Mouse (Mus musculus) CH12.LX (cell line): ENCODE data around the gene Polh. TPM values are rescaled to one million over a fixed set of nuclear protein-coding genes. Genes with fewer than 3 reads are reported as not detected.
A peak's percentile ranks its signal among the peaks of the same experiment; 100 is the strongest.

ENCODE experiments used
- DNase-seq: peaks from one replicate; pipeline ENCODE4 v3.0.0-alpha.2; 2013; ENCODE audit errors: extremely low read depth
- H3K27ac ChIP-seq: 2 replicates; pipeline ENCODE4 v1.5.1; 2012; ENCODE audit warnings: low read depth, mild to moderate bottlenecking, control low read depth, moderate library complexity; ENCODE audit not compliant: insufficient read depth
- H3K27me3 ChIP-seq: replicated peaks from 2 replicates; pipeline ENCODE3; 2012; ENCODE audit warnings: inconsistent platforms
- H3K36me3 ChIP-seq, 2 experiments: replicated peaks in 1 of 2; 2 replicates each; pipeline versions ENCODE3 to v1.6.1; 2012; ENCODE audit warnings: inconsistent platforms in 1 of 2, low read length in 1 of 2, mild to moderate bottlenecking in 1 of 2, mixed read lengths in 1 of 2, moderate library complexity in 1 of 2; ENCODE audit not compliant: control insufficient read depth in 1 of 2, insufficient read depth in 1 of 2
- H3K4me1 ChIP-seq, 2 experiments: 2 replicates each; pipeline ENCODE4 v1.6.1; 2012; ENCODE audit warnings: inconsistent platforms in 1 of 2, moderate library complexity in 1 of 2; ENCODE audit not compliant: insufficient read depth in 2 of 2, control insufficient read depth in 1 of 2
- H3K4me2 ChIP-seq: 2 replicates; pipeline ENCODE4 v1.6.1; 2012; ENCODE audit warnings: low read depth, mild to moderate bottlenecking, control low read depth; ENCODE audit not compliant: poor library complexity, insufficient read depth, severe bottlenecking
- H3K4me3 ChIP-seq, 3 experiments: fragments of 150-350 bp in 1 of 3; sonication (generic) in 1 of 3; replicated peaks in 1 of 3; 2 replicates each; pipeline versions ENCODE3 to v1.5.1; 2011 to 2012; ENCODE audit warnings: low read depth in 2 of 3, low read length in 2 of 3, mild to moderate bottlenecking in 2 of 3, moderate library complexity in 2 of 3, control low read depth in 1 of 3, improper control_type of control experiment in 1 of 3, inconsistent platforms in 1 of 3, mixed read lengths in 1 of 3; ENCODE audit not compliant: poor library complexity in 1 of 3
- H3K79me2 ChIP-seq: replicated peaks from 2 replicates; pipeline ENCODE4 v1.6.1; 2012; ENCODE audit warnings: mild to moderate bottlenecking, moderate library complexity; ENCODE audit not compliant: control insufficient read depth, poor library complexity, insufficient read depth, severe bottlenecking; ENCODE audit errors: extremely low read depth
- H3K9ac ChIP-seq: 2 replicates; pipeline ENCODE4 v1.6.1; 2012; ENCODE audit warnings: low read depth, mild to moderate bottlenecking, control low read depth, moderate library complexity; ENCODE audit not compliant: insufficient read depth
- H3K9me3 ChIP-seq: replicated peaks from 2 replicates; pipeline ENCODE3; 2012; ENCODE audit warnings: low read length, inconsistent platforms, mixed read lengths
- BHLHE40 ChIP-seq: IDR thresholded peaks from 2 replicates; pipeline ENCODE4 v1.6.1; 2011; ENCODE audit warnings: mild to moderate bottlenecking, low read depth, low read length, improper control_type of control experiment
- CHD1 ChIP-seq: IDR thresholded peaks from 2 replicates; pipeline ENCODE4 v1.6.1; 2012; ENCODE audit warnings: low read depth, low read length, improper control_type of control experiment, inconsistent platforms
- CTCF ChIP-seq, 2 experiments: IDR thresholded peaks in 1 of 2; conservative IDR thresholded peaks in 1 of 2; 2 replicates each; pipeline ENCODE4 v1.5.1; 2011 to 2012; ENCODE audit warnings: low read depth in 2 of 2, low read length in 2 of 2, improper control_type of control experiment in 1 of 2, inconsistent platforms in 1 of 2, mild to moderate bottlenecking in 1 of 2, moderate library complexity in 1 of 2
- IRF4 ChIP-seq: IDR thresholded peaks from 2 replicates; pipeline ENCODE4 v1.6.1; 2014; ENCODE audit warnings: low read depth, mild to moderate bottlenecking, inconsistent platforms, low read length, improper control_type of control experiment
- JUND ChIP-seq: conservative IDR thresholded peaks from 2 replicates; pipeline ENCODE4 v1.6.1; 2011; ENCODE audit warnings: low read depth, low read length, improper control_type of control experiment
- MAZ ChIP-seq: IDR thresholded peaks from 2 replicates; pipeline ENCODE4 v1.6.1; 2012; ENCODE audit warnings: low read depth, mild to moderate bottlenecking, inconsistent platforms, low read length, improper control_type of control experiment, moderate library complexity
- MXI1 ChIP-seq: IDR thresholded peaks from 2 replicates; pipeline ENCODE4 v1.6.1; 2011; ENCODE audit warnings: mild to moderate bottlenecking, low read depth, low read length, improper control_type of control experiment
- MYC ChIP-seq: IDR thresholded peaks from 2 replicates; pipeline ENCODE4 v1.6.1; 2011; ENCODE audit warnings: low read depth, mild to moderate bottlenecking, improper control_type of control experiment, low read length
- NRF1 ChIP-seq: IDR thresholded peaks from 2 replicates; pipeline ENCODE4 v1.6.1; 2014; ENCODE audit warnings: low read depth, mild to moderate bottlenecking, inconsistent platforms, low read length, improper control_type of control experiment, moderate library complexity
- RAD21 ChIP-seq: IDR thresholded peaks from 2 replicates; pipeline ENCODE4 v1.6.1; 2011; ENCODE audit warnings: low read depth, mild to moderate bottlenecking, low read length, improper control_type of control experiment, moderate library complexity
- SIN3A ChIP-seq: IDR thresholded peaks from 2 replicates; pipeline ENCODE4 v1.6.1; 2012; ENCODE audit warnings: low read length, improper control_type of control experiment, inconsistent platforms
- SMC3 ChIP-seq: IDR thresholded peaks from 2 replicates; pipeline ENCODE4 v1.6.1; 2011; ENCODE audit warnings: low read depth, low read length, improper control_type of control experiment
- UBTF ChIP-seq: IDR thresholded peaks from 2 replicates; pipeline ENCODE4 v1.6.1; 2012; ENCODE audit warnings: low read depth, mild to moderate bottlenecking, inconsistent platforms, low read length, improper control_type of control experiment, moderate library complexity
- USF1 ChIP-seq: IDR thresholded peaks from 2 replicates; pipeline ENCODE4 v1.6.1; 2014; ENCODE audit warnings: low read depth, mild to moderate bottlenecking, inconsistent platforms, low read length, improper control_type of control experiment
- ZC3H11A ChIP-seq: IDR thresholded peaks from 2 replicates; pipeline ENCODE4 v1.6.1; 2012; ENCODE audit warnings: low read depth, mild to moderate bottlenecking, inconsistent platforms, low read length, improper control_type of control experiment
- ZKSCAN1 ChIP-seq: IDR thresholded peaks from 2 replicates; pipeline ENCODE4 v1.6.1; 2012; ENCODE audit warnings: low read depth, inconsistent platforms, low read length, improper control_type of control experiment, borderline replicate concordance
- ZMIZ1 ChIP-seq: IDR thresholded peaks from 2 replicates; pipeline ENCODE4 v1.6.1; 2012; ENCODE audit warnings: low read depth, mild to moderate bottlenecking, inconsistent platforms, low read length, improper control_type of control experiment
- dilution Hi-C: fragments of 300-500 bp; cut with MboI; formaldehyde crosslinking; loops from 2 replicates; pipeline ENCODE4 v1.14.3; 2020; ENCODE audit warnings: low sequenced_read_pairs; ENCODE audit not compliant: extremely low pct_unique_long_range_greater_than_20kb, extremely low pct_ligation_motif_present
- in situ Hi-C: fragments of 300-500 bp; cut with MboI; formaldehyde crosslinking; loops from 3 replicates; pipeline ENCODE4 v1.14.3; 2019; ENCODE audit warnings: low sequenced_read_pairs, low pct_ligation_motif_present, low pct_unique_long_range_greater_than_20kb, mixed read lengths
- polyA plus RNA-seq: library from polyadenylated mRNA; unstranded; fragments of >175 nt; gene quantifications from 2 replicates; pipeline ENCODE4 v1.2.1, GENCODE M21; 2012; ENCODE audit warnings: low read depth; ENCODE audit not compliant: insufficient read length
- total RNA-seq, 2 experiments: library from RNA; depleted of rRNA; stranded (reverse); fragments of 300-350 nt in 1 of 2; fragments of >200 nt in 1 of 2; gene quantifications; 2 replicates each; pipeline ENCODE4 v1.2.3; 2012 to 2014

Gene Polh
- total and polyA plus RNA-seq, 3 experiments: 23.1 to 40.4 (median 36.0) TPM

- dilution Hi-C loops: no loop called here
- Histone ChIP-seq H3K79me2 (no peaks in the 10 kb centered on the region), H3K4me3 (no peak overlapping the region)
Observed at GRCm38 (mm10) chr17:46132862-46133261, 69.6 kb downstream of the Polh start.

DNA sequence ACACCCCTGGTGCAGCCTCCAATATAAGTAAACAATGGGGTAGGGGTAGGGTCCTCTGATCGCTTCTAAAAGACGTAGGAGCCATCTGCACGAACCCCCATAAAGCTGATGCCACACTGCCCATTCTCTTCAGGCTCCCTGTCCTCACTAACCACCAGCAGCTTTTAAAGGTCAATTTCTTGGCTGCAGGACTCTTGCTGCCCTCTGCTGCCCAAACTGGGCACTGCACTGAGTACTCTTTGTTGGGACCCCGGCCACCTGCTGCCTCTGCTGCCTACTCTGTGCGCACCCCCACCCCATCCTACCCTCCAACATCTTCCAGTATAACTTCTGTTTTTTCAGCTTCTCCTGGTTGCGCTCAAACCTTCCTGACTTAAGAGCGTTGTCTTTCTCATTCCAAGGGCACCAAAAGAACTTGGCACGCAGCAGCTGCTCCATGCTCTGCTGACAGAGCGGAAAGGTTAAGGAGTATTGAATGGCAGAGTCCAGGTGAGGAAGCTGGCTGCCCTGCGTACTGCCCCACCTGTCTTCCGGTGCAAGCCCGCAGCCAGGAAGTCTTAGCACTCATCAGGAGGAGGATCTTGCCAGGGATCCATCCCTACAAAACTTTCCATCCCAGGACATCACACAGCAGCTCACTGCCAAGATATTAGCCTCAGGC is 70.3 kb downstream of the Polh start:
- TF ChIP-seq RAD21: peak; percentile 80
- no peak for TF ChIP-seq JUND
- peak; percentile 53 to 87; a peak in 3 of 4 replicates for TF ChIP-seq CTCF (conservative IDR thresholded peaks at IDR 0.05 in 1 of 2, IDR thresholded peaks at IDR 0.05 in 1 of 2; ENCODE audit: low read depth in 2 of 2, low read length in 2 of 2)
- peak; percentile 83 for TF ChIP-seq SMC3
- peak; percentile 64 for TF ChIP-seq ZC3H11A
- 0 out of 2 replicates have a peak, but pooled peaks have one; percentile 18 for TF ChIP-seq NRF1
- no peak overlapping the region for H3K4me3 ChIP-seq
- peak; percentile 43 for DNase-seq

More at GRCm38 (mm10) chr17:46132862-46133261, 69.6 kb downstream of the Polh start:
- Histone ChIP-seq H3K36me3 (peaks cover 18 to 30% of the 10 kb centered on the region in 2 experiments), H3K27ac (no peak overlapping the region), H3K4me1 (no peaks in the 10 kb centered on the region), H3K9ac (no peak overlapping the region), H3K4me2 (no peak overlapping the region), H3K27me3 (no peaks in the 10 kb centered on the region), H3K9me3 (peaks cover 2% of the 10 kb centered on the region)
- DNase-seq: no peak
- TF ChIP-seq UBTF (no peak), BHLHE40 (no peak), ZMIZ1 (no peak), USF1 (no peak), CHD1 (no peak), JUND (no peak), CTCF (conservative IDR thresholded peaks at IDR 0.05 in 1 of 2, IDR thresholded peaks at IDR 0.05 in 1 of 2; ENCODE audit: low read depth in 2 of 2, low read length in 2 of 2) (no peak), MXI1 (no peak), MAZ (no peak), SIN3A (no peak), ZKSCAN1 (no peak), SMC3 (no peak), NRF1 (no peak), MYC (no peak), IRF4 (no peak)
- in situ Hi-C loops: loop anchor here (10.0 kb wide), 1 partner anchor 98 kb away; the partner anchor contains the start of gene Vegfa

More for the DNA sequence above, 70.3 kb downstream of the Polh start:
- Histone ChIP-seq H3K9ac (no peak overlapping the region), H3K4me2 (no peak overlapping the region), H3K27ac (no peak overlapping the region), H3K36me3 (peaks cover 23 to 37% of the 10 kb centered on the region in 2 experiments), H3K79me2 (no peaks in the 10 kb centered on the region), H3K9me3 (peaks cover 2% of the 10 kb centered on the region), H3K4me1 (no peaks in the 10 kb centered on the region), H3K27me3 (no peaks in the 10 kb centered on the region)
- in situ Hi-C loops (loop anchor here (10.0 kb wide), 1 partner anchor 97 kb away; the partner anchor contains the start of gene Vegfa), dilution Hi-C loops (no loop called here)
